Mouse (Mus musculus): ENCODE data around the gene Dimt1.
"Not testable (repeated sequence)": the region's sequence is repeated elsewhere in the genome, so short reads cannot be mapped to it uniquely, and the experiment has no call there.

The Dimt1 gene

GRCm38 (mm10) chr13:106946594-106947540 is at the start of gene Dimt1:
Gene Dimt1 (plus strand): TSS chr13:106947127.
- DNase-seq: peak; percentile 96 to 97

- DNase-seq: no peak
Measured at GRCm38 (mm10) chr13:106904637-106905036, 42.3 kb upstream of the Dimt1 start.

- not testable (repeated sequence) for DNase-seq
Measured at GRCm38 (mm10) chr13:106905154-106905553, 41.8 kb upstream of the Dimt1 start.

GRCm38 (mm10) chr13:106907273-106907672 is 39.7 kb upstream of the Dimt1 start:
- no peak for DNase-seq

GRCm38 (mm10) chr13:106910096-106910495 is 36.8 kb upstream of the Dimt1 start:
- no peak for DNase-seq

GRCm38 (mm10) chr13:106913125-106913736 is 33.7 kb upstream of the Dimt1 start:
- DNase-seq: no peak

GRCm38 (mm10) chr13:106918322-106919050 is 28.4 kb upstream of the Dimt1 start:
- no peak for DNase-seq

GRCm38 (mm10) chr13:106925921-106926320 is 21.0 kb upstream of the Dimt1 start:
- DNase-seq: not testable (repeated sequence)

GRCm38 (mm10) chr13:106928296-106928695 is 18.6 kb upstream of the Dimt1 start:
- no peak for DNase-seq

GRCm38 (mm10) chr13:106929201-106929600 is 17.7 kb upstream of the Dimt1 start:
- peak in 1 of 2 experiments; percentile 41 for DNase-seq

- no peak for DNase-seq
Measured at GRCm38 (mm10) chr13:106935871-106936255, 11.1 kb upstream of the Dimt1 start.

- peak; percentile 92 to 93 for DNase-seq
Measured at GRCm38 (mm10) chr13:106936256-106937137, 10.4 kb upstream of the Dimt1 start, which contains the start of gene Ipo11. Gene Ipo11 (minus strand): TSS chr13:106936958.

- no peak for DNase-seq
Measured at GRCm38 (mm10) chr13:106937138-106937472, 9.8 kb upstream of the Dimt1 start.

GRCm38 (mm10) chr13:106941211-106941976 is 5.5 kb upstream of the Dimt1 start:
- DNase-seq: no peak

GRCm38 (mm10) chr13:106942721-106943120 is 4.2 kb upstream of the Dimt1 start:
- no peak for DNase-seq

GRCm38 (mm10) chr13:106945518-106945917 is 1.4 kb upstream of the Dimt1 start:
- no peak for DNase-seq

- no peak for DNase-seq
Measured at GRCm38 (mm10) chr13:106947583-106947982, 656 bp downstream of the Dimt1 start.

- no peak for DNase-seq
Measured at GRCm38 (mm10) chr13:106954880-106955279, 8.0 kb downstream of the Dimt1 start.

- DNase-seq: no peak
Measured at GRCm38 (mm10) chr13:106957554-106957953, 10.6 kb downstream of the Dimt1 start.

GRCm38 (mm10) chr13:106958286-106958685 is 11.4 kb downstream of the Dimt1 start:
- DNase-seq: no peak

GRCm38 (mm10) chr13:106960557-106960956 is 13.6 kb downstream of the Dimt1 start:
- no peak for DNase-seq

- DNase-seq: no peak
Measured at GRCm38 (mm10) chr13:106961496-106961895, 14.6 kb downstream of the Dimt1 start.
